Mouse (Mus musculus) B cell, adult 62 days (primary cell): ENCODE data around the gene Oxnad1. TPM values are rescaled to one million over a fixed set of nuclear protein-coding genes. Genes with fewer than 3 reads are reported as not detected.

Source experiments
- total RNA-seq: library from RNA; stranded (reverse); gene quantifications from 4 replicates; pipeline ENCODE4 v1.2.4, GENCODE M21; 2023

The Oxnad1 gene
- total RNA-seq, result 9.7 to 17.7 TPM (median 12.1 TPM) in 4 replicates

GRCm38 (mm10) chr14:32084761-32085485 is at the start of gene Oxnad1:
Gene Oxnad1, plus strand, starts transcription at chr14:32085374.

GRCm38 (mm10) chr14:32085486-32086201 is 470 bp downstream of the Oxnad1 start, which contains the start of gene Dph3:
Gene Dph3, minus strand, starts transcription at chr14:32085729.

GRCm38 (mm10) chr14:32141723-32142122 is 56.5 kb downstream of the Oxnad1 start, which contains the start of gene Msmb:
Gene Msmb, plus strand, starts transcription at chr14:32142023.

Other genes with a start within 250 kb of the Oxnad1 start
- gene Galnt15, start 56.4 kb upstream of the Oxnad1 start, total RNA-seq, result 0.15 TPM in 1 of 4 replicates, not detected in the others
- gene Dph3, start 355 bp downstream of the Oxnad1 start, total RNA-seq, result 90.7 to 111 TPM (median 104 TPM) in 4 replicates
- gene Msmb, start 56.6 kb downstream of the Oxnad1 start, total RNA-seq, result not detected in 4 replicates
- 66.7 to 77.8 TPM (median 72.6 TPM) in 4 replicates for gene Ncoa4, start 74.5 kb downstream of the Oxnad1 start, total RNA-seq
- 68.7 to 90.4 TPM (median 83.2 TPM) in 4 replicates for gene Timm23, start 116.5 kb downstream of the Oxnad1 start, total RNA-seq
- 54.1 to 65.2 TPM (median 60.9 TPM) in 4 replicates for gene Parg, start 116.6 kb downstream of the Oxnad1 start, total RNA-seq
- 0.53 TPM in 1 of 4 replicates, not detected in the others for gene Ogdhl, start 236.6 kb downstream of the Oxnad1 start, total RNA-seq